Mouse (Mus musculus): ENCODE measurements at regions not wholly inside any gene's neighbourhood (a gene's known extent, or its start where the extent isn't known, plus 50 kb on each side); places are given as distances from the start of the nearest gene placed in this dataset.

- Histone ChIP-seq H3K36me3 (ENCODE audit: control insufficient read depth, insufficient read depth, low read length) (no peaks in the 10 kb centered on the region), H3K4me1 (ENCODE audit: control insufficient read depth, insufficient read depth, low read length) (no peaks in the 10 kb centered on the region), H3K27me3 (replicated peaks; ENCODE audit: control insufficient read depth, insufficient read depth, low read length) (no peaks in the 10 kb centered on the region), H3K27ac (ENCODE audit: insufficient read depth, low read depth, low read length) (no peak overlapping the region), H3K4me3 (ENCODE audit: insufficient read depth, low read depth, low read length) (no peak overlapping the region)
- TF ChIP-seq CTCF (conservative IDR thresholded peaks at IDR 0.05; ENCODE audit: insufficient read depth, insufficient read length, low read depth, low read length) = no peak
- TF ChIP-seq POLR2A (IDR thresholded peaks at IDR 0.05; ENCODE audit: low read depth, low read length) = no peak
- 29% methylated on average over 3 of the region's 3 CpGs for WGBS
- DNase-seq = peak; percentile 0
Observed at GRCm38 (mm10) chr5:134007127-134007771, 92.3 kb upstream of the Castor2 start.

DNA sequence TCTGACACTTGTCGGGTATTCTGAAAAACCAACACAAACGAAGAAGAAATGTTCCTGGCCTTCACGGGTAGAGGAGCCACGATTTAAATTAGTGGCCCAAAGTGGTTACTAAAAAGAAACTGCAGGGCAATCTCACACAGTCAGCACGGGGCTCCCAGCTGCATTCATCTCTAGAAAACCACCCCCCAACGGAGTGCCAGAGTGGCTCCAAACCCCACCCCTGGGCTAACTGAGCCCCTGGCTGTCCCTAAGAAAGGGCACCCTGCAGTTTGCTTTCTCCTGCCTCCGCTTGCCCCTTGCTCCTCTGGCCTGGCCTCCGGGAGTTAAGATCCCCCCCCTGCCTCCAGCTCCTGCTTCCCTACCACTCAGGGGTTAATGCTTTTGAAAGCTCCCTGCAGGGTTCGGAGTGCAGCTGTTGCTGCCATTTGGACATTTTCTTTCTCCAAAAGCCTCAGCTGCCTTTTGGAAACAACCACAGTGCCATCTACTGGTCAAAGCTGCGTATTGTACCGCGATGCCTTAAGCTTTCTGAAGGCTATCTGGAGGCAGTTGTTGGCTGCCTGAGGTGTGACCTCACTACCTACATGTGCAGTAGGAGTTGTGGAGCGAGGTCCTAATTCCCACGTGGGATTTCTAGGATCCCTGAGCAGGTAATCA, 92.9 kb upstream of the Castor2 start:
- 15% methylated on average over 14 of the region's 14 CpGs for WGBS
- no peak overlapping the region for H3K4me3 ChIP-seq (ENCODE audit: insufficient read depth, low read depth, low read length)
- TF ChIP-seq POLR2A (IDR thresholded peaks at IDR 0.05; ENCODE audit: low read depth, low read length) (no peak), CTCF (conservative IDR thresholded peaks at IDR 0.05; ENCODE audit: insufficient read depth, insufficient read length, low read depth, low read length) (peak; percentile 92)
- H3K27ac ChIP-seq (ENCODE audit: insufficient read depth, low read depth, low read length) = no peak overlapping the region
- H3K27me3 ChIP-seq (replicated peaks; ENCODE audit: control insufficient read depth, insufficient read depth, low read length) = no peaks in the 10 kb centered on the region
- no peaks in the 10 kb centered on the region for H3K4me1 ChIP-seq (ENCODE audit: control insufficient read depth, insufficient read depth, low read length)
- DNase-seq = peak; percentile 78
- H3K36me3 ChIP-seq (ENCODE audit: control insufficient read depth, insufficient read depth, low read length) = no peaks in the 10 kb centered on the region

- Histone ChIP-seq H3K27me3 (replicated peaks; ENCODE audit: control insufficient read depth, insufficient read depth, low read length) (no peaks in the 10 kb centered on the region), H3K27ac (ENCODE audit: insufficient read depth, low read depth, low read length) (no peak overlapping the region), H3K4me3 (ENCODE audit: insufficient read depth, low read depth, low read length) (no peak overlapping the region), H3K36me3 (ENCODE audit: control insufficient read depth, insufficient read depth, low read length) (no peaks in the 10 kb centered on the region), H3K4me1 (ENCODE audit: control insufficient read depth, insufficient read depth, low read length) (no peaks in the 10 kb centered on the region)
- TF ChIP-seq CTCF (conservative IDR thresholded peaks at IDR 0.05; ENCODE audit: insufficient read depth, insufficient read length, low read depth, low read length) = no peak
- TF ChIP-seq POLR2A (IDR thresholded peaks at IDR 0.05; ENCODE audit: low read depth, low read length) = no peak
- DNase-seq = no peak
- WGBS = 79% methylated on average over 3 of the region's 3 CpGs
Observed at GRCm38 (mm10) chr5:134006001-134006400, 93.5 kb upstream of the Castor2 start.

- TF ChIP-seq POLR2A (IDR thresholded peaks at IDR 0.05; ENCODE audit: low read depth, low read length) = no peak
- TF ChIP-seq CTCF (conservative IDR thresholded peaks at IDR 0.05; ENCODE audit: insufficient read depth, insufficient read length, low read depth, low read length) = no peak
- no peak for DNase-seq
- WGBS = 12% methylated on average over 3 of the region's 3 CpGs
- Histone ChIP-seq H3K4me1 (ENCODE audit: control insufficient read depth, insufficient read depth, low read length) (no peaks in the 10 kb centered on the region), H3K27ac (ENCODE audit: insufficient read depth, low read depth, low read length) (no peak overlapping the region), H3K4me3 (ENCODE audit: insufficient read depth, low read depth, low read length) (no peak overlapping the region), H3K36me3 (ENCODE audit: control insufficient read depth, insufficient read depth, low read length) (no peaks in the 10 kb centered on the region), H3K27me3 (replicated peaks; ENCODE audit: control insufficient read depth, insufficient read depth, low read length) (no peaks in the 10 kb centered on the region)
Observed at GRCm38 (mm10) chr5:134000100-134000499, 99.4 kb upstream of the Castor2 start.

DNA sequence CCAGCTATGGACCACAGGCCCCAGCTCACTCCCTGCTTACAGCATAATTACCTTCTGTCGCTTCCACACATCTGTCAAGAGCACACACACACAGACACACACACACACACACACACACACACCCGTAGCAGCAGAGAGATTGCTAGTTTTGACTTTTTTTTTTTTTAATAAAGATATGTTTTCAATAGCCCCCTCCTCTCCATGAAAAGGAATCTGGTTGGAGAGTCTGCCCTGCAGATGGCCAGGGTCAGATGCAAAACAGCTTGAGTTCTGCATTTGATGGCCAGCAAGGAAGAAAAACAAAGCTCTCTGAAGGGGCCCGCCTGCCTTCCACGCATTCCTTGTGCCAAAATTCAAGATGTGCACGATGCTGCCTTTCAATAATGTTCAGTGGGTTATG, 99.8 kb upstream of the Castor2 start:
- DNase-seq = no peak
- 29% methylated on average over 5 of the region's 5 CpGs for WGBS
- TF ChIP-seq CTCF (conservative IDR thresholded peaks at IDR 0.05; ENCODE audit: insufficient read depth, insufficient read length, low read depth, low read length) (no peak), POLR2A (IDR thresholded peaks at IDR 0.05; ENCODE audit: low read depth, low read length) (no peak)
- H3K4me1 ChIP-seq (ENCODE audit: control insufficient read depth, insufficient read depth, low read length) = no peaks in the 10 kb centered on the region
- H3K4me3 ChIP-seq (ENCODE audit: insufficient read depth, low read depth, low read length) = no peak overlapping the region
- no peaks in the 10 kb centered on the region for H3K27me3 ChIP-seq (replicated peaks; ENCODE audit: control insufficient read depth, insufficient read depth, low read length)
- no peaks in the 10 kb centered on the region for H3K36me3 ChIP-seq (ENCODE audit: control insufficient read depth, insufficient read depth, low read length)
- H3K27ac ChIP-seq (ENCODE audit: insufficient read depth, low read depth, low read length) = no peak overlapping the region

DNA sequence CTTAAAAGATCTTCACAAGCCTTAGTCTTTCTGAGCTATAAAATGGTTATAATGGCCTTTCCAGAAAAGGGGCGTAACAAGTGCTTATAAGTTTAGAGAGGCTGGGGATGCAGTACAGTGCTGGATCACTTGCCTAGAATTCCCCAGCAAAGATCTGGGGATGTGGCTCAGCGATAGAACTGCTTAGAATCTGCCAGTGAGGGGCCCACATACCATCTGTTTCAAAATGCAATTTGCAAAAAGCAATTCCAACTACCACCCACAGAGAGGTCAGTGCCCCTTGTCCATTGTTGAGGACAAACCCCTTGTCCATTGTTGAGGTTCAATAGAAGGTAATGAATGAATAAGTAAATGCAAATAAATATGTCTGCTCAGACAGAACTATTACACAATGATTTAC, 107.5 kb upstream of the Castor2 start:
- no peaks in the 10 kb centered on the region for H3K4me1 ChIP-seq (ENCODE audit: control insufficient read depth, insufficient read depth, low read length)
- H3K27me3 ChIP-seq (replicated peaks; ENCODE audit: control insufficient read depth, insufficient read depth, low read length) = no peaks in the 10 kb centered on the region
- H3K4me3 ChIP-seq (ENCODE audit: insufficient read depth, low read depth, low read length) = no peak overlapping the region
- no peaks in the 10 kb centered on the region for H3K36me3 ChIP-seq (ENCODE audit: control insufficient read depth, insufficient read depth, low read length)
- H3K27ac ChIP-seq (ENCODE audit: insufficient read depth, low read depth, low read length) = no peak overlapping the region
- 69% methylated on average over 2 of the region's 2 CpGs for WGBS
- no peak for DNase-seq
- no peak for TF ChIP-seq POLR2A (IDR thresholded peaks at IDR 0.05; ENCODE audit: low read depth, low read length)
- TF ChIP-seq CTCF (conservative IDR thresholded peaks at IDR 0.05; ENCODE audit: insufficient read depth, insufficient read length, low read depth, low read length) = no peak

GRCm38 (mm10) chr5:133991556-133991955, 108.0 kb upstream of the Castor2 start:
- Histone ChIP-seq H3K4me3 (ENCODE audit: insufficient read depth, low read depth, low read length) (no peak overlapping the region), H3K36me3 (ENCODE audit: control insufficient read depth, insufficient read depth, low read length) (no peaks in the 10 kb centered on the region), H3K27ac (ENCODE audit: insufficient read depth, low read depth, low read length) (no peak overlapping the region), H3K27me3 (replicated peaks; ENCODE audit: control insufficient read depth, insufficient read depth, low read length) (no peaks in the 10 kb centered on the region), H3K4me1 (ENCODE audit: control insufficient read depth, insufficient read depth, low read length) (no peaks in the 10 kb centered on the region)
- TF ChIP-seq POLR2A (IDR thresholded peaks at IDR 0.05; ENCODE audit: low read depth, low read length) (no peak), CTCF (conservative IDR thresholded peaks at IDR 0.05; ENCODE audit: insufficient read depth, insufficient read length, low read depth, low read length) (no peak)
- WGBS = 42% methylated on average over 3 of the region's 3 CpGs
- DNase-seq = no peak
